Comparison of ENCODE assay signal across 12 mouse cellular contexts in genomic region chr8:121773876-121774275, GRCm38 (mm10).
"Had no signal": no experiment of that assay in that cellular context is flagged by ENCODE, and none has a peak within 500 bp of the region (broad histone marks: within the 10 kb centered on the region; RNA-seq: fewer than 3 reads in every experiment).

No protein-coding gene starts in this region.

- DNase-seq: retina, postnatal 1 day; right cerebral cortex, adult 18-20 months; right cerebral cortex, postnatal 14 days; right cerebral cortex, postnatal 25 days; right cerebral cortex, postnatal 4 days; spleen, adult 18-20 months; thymus, adult 18-20 months; thymus, adult 2 months; thymus, postnatal 14 days; thymus, postnatal 25 days; thymus, postnatal 36 days; thymus, postnatal 4 days had no signal
